Mouse (Mus musculus) intestine, embryonic 16.5 days (tissue): ENCODE results near the gene Mid1. TPM values are rescaled to one million over a fixed set of nuclear protein-coding genes. Genes with fewer than 3 reads are reported as not detected.
"Not testable (repeated sequence)": the region's sequence is repeated elsewhere in the genome, so short reads cannot be mapped to it uniquely, and the experiment has no call there.

Source experiments
- ATAC-seq: fragments of 200-750 bp; cut with Nextera tagmentation; 2 replicates; pipeline ENCODE4 v1.8.0; 2017; ENCODE audit warnings: moderate TSS enrichment, moderate library complexity
- H3K27ac ChIP-seq: fragments of 300-500 bp; sonication (generic); 2 replicates; pipeline ENCODE4 v1.5.1; 2014; ENCODE audit warnings: mild to moderate bottlenecking, low read length
- H3K27me3 ChIP-seq: fragments of 300-500 bp; sonication (generic); replicated peaks from 2 replicates; pipeline ENCODE4 v1.6.1; 2014; ENCODE audit warnings: low read length, control low read depth, mixed read lengths; ENCODE audit not compliant: control insufficient read depth, insufficient read depth
- H3K36me3 ChIP-seq: fragments of 300-500 bp; sonication (generic); 2 replicates; pipeline ENCODE4 v1.6.1; 2014; ENCODE audit warnings: low read length, control low read depth; ENCODE audit not compliant: control insufficient read depth, insufficient read depth
- H3K4me1 ChIP-seq: fragments of 300-500 bp; sonication (generic); 2 replicates; pipeline ENCODE4 v1.6.1; 2014; ENCODE audit warnings: low read length, control low read depth, mixed read lengths; ENCODE audit not compliant: control insufficient read depth, insufficient read depth
- H3K4me2 ChIP-seq: fragments of 300-500 bp; sonication (generic); 2 replicates; pipeline ENCODE4 v1.6.1; 2014; ENCODE audit warnings: low read depth, low read length, control low read depth
- H3K4me3 ChIP-seq: fragments of 300-500 bp; sonication (generic); 2 replicates; pipeline ENCODE4 v1.5.1; 2014; ENCODE audit warnings: mild to moderate bottlenecking, low read length
- H3K9ac ChIP-seq: fragments of 300-500 bp; sonication (generic); 2 replicates; pipeline ENCODE4 v1.6.1; 2014; ENCODE audit warnings: low read depth, low read length
- H3K9me3 ChIP-seq: fragments of 300-500 bp; sonication (generic); 2 replicates; pipeline ENCODE4 v1.6.1; 2016; ENCODE audit warnings: low read length, control low read depth; ENCODE audit not compliant: control insufficient read depth
- WGBS: fragments of 180-500 bp; shearing (Covaris S2); extraction: QIAGEN DNeasy Blood & Tissue Kit; methylation state at CpG from one replicate; pipeline ENCODE4 v1.1.7; 2014; 5-methylcytosine and 5-hydroxymethylcytosine counted together
- polyA plus RNA-seq: library from polyadenylated mRNA; unstranded; fragments of >200 nt; fragmentation: Nextera tagmentation; extraction: Ambion mirVana; gene quantifications from 2 replicates; pipeline ENCODE4 v1.2.1, GENCODE M21; 2015

Mid1 gene
- polyA plus RNA-seq, 1 experiment from 2014 or later: 3.5 TPM

DNA sequence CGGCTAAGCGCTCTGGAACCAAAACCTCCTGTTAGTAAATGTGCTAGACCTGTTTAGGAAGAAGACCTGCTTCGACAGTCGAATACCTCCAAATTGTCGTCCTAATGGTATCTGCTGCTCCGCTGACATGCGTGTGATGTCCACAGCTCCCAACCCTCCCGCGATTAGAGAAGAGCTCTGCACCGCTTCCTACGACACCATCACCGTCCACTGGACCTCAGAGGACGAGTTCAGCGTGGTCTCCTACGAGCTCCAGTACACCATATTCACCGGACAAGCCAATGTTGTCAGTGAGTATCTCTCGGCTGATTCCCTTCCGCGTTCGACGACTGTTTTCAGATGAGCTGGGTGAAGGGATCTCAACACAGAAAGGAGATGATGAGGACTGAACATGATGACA, 299.9 kb downstream of the Mid1 start:
- not testable (repeated sequence) for H3K9ac ChIP-seq, H3K27me3 ChIP-seq, ATAC-seq, H3K4me3 ChIP-seq, H3K4me2 ChIP-seq, H3K27ac ChIP-seq, H3K4me1 ChIP-seq
- Histone ChIP-seq H3K36me3 (peaks cover 48% of the 10 kb centered on the region), H3K9me3 (peaks cover 33% of the 10 kb centered on the region)
- 93% methylated on average over 21 of the region's 21 CpGs for WGBS

DNA sequence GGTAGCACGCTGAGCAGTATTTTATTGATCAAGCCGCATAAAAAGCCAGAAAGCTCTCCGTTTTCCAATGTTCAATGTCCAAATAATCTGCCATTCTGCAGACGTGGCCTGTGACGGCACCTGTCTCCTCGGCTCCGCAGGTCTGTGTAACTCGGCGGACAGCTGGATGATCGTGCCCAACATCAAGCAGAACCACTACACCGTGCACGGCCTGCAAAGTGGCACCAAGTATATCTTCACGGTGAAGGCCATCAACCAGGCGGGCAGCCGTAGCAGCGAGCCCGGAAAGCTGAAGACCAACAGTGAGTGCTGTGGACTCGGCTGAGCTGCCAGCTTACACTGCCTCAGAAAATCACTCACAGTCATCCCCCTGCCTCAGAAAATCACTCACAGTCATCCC, 300.8 kb downstream of the Mid1 start:
- H3K4me3 ChIP-seq, H3K4me1 ChIP-seq, H3K27ac ChIP-seq, H3K27me3 ChIP-seq, H3K4me2 ChIP-seq, H3K9ac ChIP-seq: not testable (repeated sequence)
- peak; percentile 14; the same call in 1 of the 2 replicates for ATAC-seq
- Histone ChIP-seq H3K9me3 (peaks cover 41% of the 10 kb centered on the region), H3K36me3 (peaks cover 55% of the 10 kb centered on the region)
- 84% methylated on average over 18 of the region's 18 CpGs for WGBS

DNA sequence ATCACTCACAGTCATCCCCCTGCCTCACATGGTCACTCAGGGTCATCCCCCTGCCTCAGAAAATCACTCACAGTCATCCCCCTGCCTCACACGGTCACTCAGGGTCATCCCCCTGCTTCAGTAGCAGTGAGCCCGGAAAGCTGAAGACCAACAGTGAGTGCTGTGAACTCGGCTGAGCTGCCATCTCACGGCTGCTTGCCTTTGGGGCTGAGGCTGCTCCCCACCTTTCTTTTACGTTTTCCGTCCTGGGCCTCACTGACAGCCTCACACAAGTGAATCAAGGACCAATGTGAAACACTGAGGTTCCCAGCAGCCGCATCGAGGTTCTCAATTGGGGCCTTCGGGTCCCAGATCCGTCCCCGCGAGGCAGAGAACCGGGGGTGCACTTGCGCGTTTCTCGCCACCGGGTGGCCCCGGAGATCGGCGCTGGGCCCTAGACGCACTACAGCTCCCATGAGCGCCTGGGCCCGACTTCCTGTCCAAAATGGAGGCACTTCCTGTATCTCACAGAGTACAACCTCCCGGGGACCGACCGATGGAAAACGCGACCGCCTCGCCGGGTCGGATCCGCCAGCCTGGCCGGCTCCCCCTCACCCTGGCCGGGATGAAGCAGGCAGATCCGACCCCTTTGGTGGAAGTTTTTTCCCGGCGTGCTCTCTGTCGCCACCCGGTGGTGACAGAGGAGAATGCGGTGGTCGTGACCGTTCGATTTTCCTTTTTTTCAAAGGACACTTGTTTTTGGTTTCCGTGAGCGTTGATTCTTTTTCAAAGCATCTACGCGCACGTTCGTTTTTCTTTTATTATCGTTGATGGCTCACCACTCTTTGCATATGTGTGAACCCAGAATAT, 301.7 kb downstream of the Mid1 start:
- H3K4me3 ChIP-seq: peak overlapping the region; percentile 25
- peak overlapping the region; percentile 26 for H3K4me2 ChIP-seq
- not testable (repeated sequence) for H3K27me3 ChIP-seq, H3K27ac ChIP-seq, H3K4me1 ChIP-seq
- WGBS: 46% methylated on average over 48 of the region's 51 CpGs
- H3K36me3 ChIP-seq: peaks cover 51% of the 10 kb centered on the region
- peak; percentile 91 for ATAC-seq
- peaks cover 41% of the 10 kb centered on the region for H3K9me3 ChIP-seq
- H3K9ac ChIP-seq: peak overlapping the region; percentile 17; the same call in 1 of the 2 replicates

DNA sequence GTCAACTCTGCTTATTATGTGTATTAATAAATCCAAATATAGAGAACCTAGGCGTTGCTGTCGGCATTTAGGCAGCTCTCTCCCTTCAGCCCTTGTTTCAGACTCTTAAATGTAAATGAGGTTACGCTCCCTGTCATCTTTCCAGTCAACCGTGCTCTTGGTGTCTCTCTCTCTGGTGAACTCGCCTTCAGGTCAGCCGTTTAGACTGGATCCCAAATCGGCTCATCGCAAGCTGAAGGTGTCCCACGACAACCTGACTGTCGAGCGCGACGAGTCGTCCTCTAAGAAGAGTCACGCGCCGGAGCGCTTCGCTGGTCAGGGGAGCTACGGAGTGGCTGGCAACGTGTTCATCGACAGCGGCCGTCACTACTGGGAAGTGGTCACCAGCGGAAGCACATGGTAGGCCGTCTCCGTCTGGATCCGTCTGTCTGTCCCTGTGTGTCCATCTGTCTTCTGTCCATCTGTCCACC, 302.4 kb downstream of the Mid1 start:
- H3K9ac ChIP-seq, H3K27me3 ChIP-seq, H3K27ac ChIP-seq, H3K4me3 ChIP-seq, H3K4me2 ChIP-seq, H3K4me1 ChIP-seq: not testable (repeated sequence)
- 87% methylated on average over 28 of the region's 28 CpGs for WGBS
- Histone ChIP-seq H3K36me3 (peaks cover 47% of the 10 kb centered on the region), H3K9me3 (peaks cover 44% of the 10 kb centered on the region)
- peak; percentile 3 for ATAC-seq

GRCm38 (mm10) chrX:169988571-169989218, 303.7 kb downstream of the Mid1 start:
- H3K4me2 ChIP-seq, H3K9ac ChIP-seq, H3K4me1 ChIP-seq, ATAC-seq, H3K27me3 ChIP-seq, H3K27ac ChIP-seq, H3K4me3 ChIP-seq: not testable (repeated sequence)
- Histone ChIP-seq H3K9me3 (peaks cover 49% of the 10 kb centered on the region), H3K36me3 (peaks cover 41% of the 10 kb centered on the region)
- 93% methylated on average over 56 of the region's 56 CpGs for WGBS

- H3K9me3 ChIP-seq: peaks cover 49% of the 10 kb centered on the region
- H3K27me3 ChIP-seq, ATAC-seq, H3K4me2 ChIP-seq, H3K27ac ChIP-seq, H3K4me3 ChIP-seq, H3K4me1 ChIP-seq, H3K9ac ChIP-seq: not testable (repeated sequence)
- 88% methylated on average over 8 of the region's 8 CpGs for WGBS
- peaks cover 40% of the 10 kb centered on the region for H3K36me3 ChIP-seq
Measured at GRCm38 (mm10) chrX:169989219-169989595, 304.2 kb downstream of the Mid1 start.

GRCm38 (mm10) chrX:169989691-169990631, 305.0 kb downstream of the Mid1 start:
- not testable (repeated sequence) for H3K9ac ChIP-seq, H3K4me2 ChIP-seq, H3K4me1 ChIP-seq, H3K4me3 ChIP-seq, H3K27ac ChIP-seq, ATAC-seq, H3K27me3 ChIP-seq
- Histone ChIP-seq H3K9me3 (peaks cover 52% of the 10 kb centered on the region), H3K36me3 (peaks cover 35% of the 10 kb centered on the region)
- 78% methylated on average over 56 of the region's 56 CpGs for WGBS

GRCm38 (mm10) chrX:169991128-169991873, 306.3 kb downstream of the Mid1 start:
- H3K4me1 ChIP-seq, H3K27ac ChIP-seq, H3K4me2 ChIP-seq, H3K27me3 ChIP-seq, H3K9ac ChIP-seq, H3K4me3 ChIP-seq: not testable (repeated sequence)
- WGBS: 8% methylated on average over 14 of the region's 28 CpGs
- Histone ChIP-seq H3K36me3 (peaks cover 29% of the 10 kb centered on the region), H3K9me3 (peaks cover 46% of the 10 kb centered on the region)
- peak; percentile 39 for ATAC-seq
